Mouse (Mus musculus): Measurements from ENCODE around the gene Prph2. TPM values are rescaled to one million over a fixed set of nuclear protein-coding genes. Genes with fewer than 3 reads are reported as not detected.

Prph2 gene
- total RNA-seq (2023): not detected

GRCm38 (mm10) chr17:46910186-46910585 lies at the start of gene Prph2:
Gene Prph2, plus strand, starts transcription at chr17:46910459.

GRCm38 (mm10) chr17:46890116-46890815 lies 20.0 kb upstream of the Prph2 start, which contains the start of gene Tbcc:
Gene Tbcc, plus strand, starts transcription at chr17:46890684.

Other genes with a start within 250 kb of the Prph2 start
- gene Rrp36, start 236.1 kb upstream of the Prph2 start, total RNA-seq (2023): 10 to 100 TPM; 13.8 to 14.5 TPM
- 10 to 100 TPM; 41.9 to 42.8 TPM for gene Mea1, start 231.7 kb upstream of the Prph2 start, total RNA-seq (2023)
- gene Klhdc3, start 229.5 kb upstream of the Prph2 start, total RNA-seq (2023): 10 to 100 TPM; 48.1 to 49.5 TPM
- gene Ppp2r5d, start 205.3 kb upstream of the Prph2 start, total RNA-seq (2023): 10 to 100 TPM; 30.9 to 33.1 TPM
- gene Pex6, start 199.0 kb upstream of the Prph2 start, total RNA-seq (2023): 10 to 100 TPM; 21.0 TPM
- 1 to 10 TPM; 2.4 to 4.0 TPM for gene Gnmt, start 181.3 kb upstream of the Prph2 start, total RNA-seq (2023)
- 10 to 100 TPM; 84.7 to 88.5 TPM for gene Cnpy3, start 158.2 kb upstream of the Prph2 start, total RNA-seq (2023)
- gene Ptcra, start 146.7 kb upstream of the Prph2 start, total RNA-seq (2023): not detected
- 1 to 10 TPM; 8.5 to 8.6 TPM for gene 2310039H08Rik, start 137.8 kb upstream of the Prph2 start, total RNA-seq (2023)
- gene Rpl7l1, start 127.8 kb upstream of the Prph2 start, total RNA-seq (2023): 10 to 100 TPM; 38.0 to 49.1 TPM
- 10 to 100 TPM; 34.1 to 35.6 TPM for gene Bicral, start 52.0 kb upstream of the Prph2 start, total RNA-seq (2023)
- 10 to 100 TPM; 13.2 to 14.5 TPM for gene Tbcc, start 19.8 kb upstream of the Prph2 start, total RNA-seq (2023)
- gene Ubr2, start 100.1 kb downstream of the Prph2 start, total RNA-seq (2023): 10 to 100 TPM; 62.1 to 67.8 TPM

Measured in neutrophil, adult 83 days (primary cell).